ENCODE assay signal across 9 mouse cellular contexts in genomic region chr5:111179651-111180050, GRCm38 (mm10).
DNase-seq lines count a peak whose midpoint lies in the region; ATAC-seq and TF ChIP-seq lines count a peak whose summit lies in the region.
"Had no signal": no experiment of that assay in that cellular context is flagged by ENCODE, and none has a peak within 500 bp of the region (broad histone marks: within the 10 kb centered on the region; RNA-seq: fewer than 3 reads in every experiment).

No protein-coding gene starts in this region.

- TF ChIP-seq CTCF in lung, embryonic 14.5 days (IDR thresholded peaks at IDR 0.05; ENCODE audit: low read depth): no peak
- TF ChIP-seq CTCF in lung, adult 2 months (IDR thresholded peaks at IDR 0.05; ENCODE audit: insufficient read depth, low read length): no peak

- H3K36me3 ChIP-seq in forebrain, embryonic 13.5 days (ENCODE audit: poor library complexity, severe bottlenecking): peaks cover 17% of the 10 kb centered on the region
- H3K36me3 ChIP-seq in forebrain, embryonic 11.5 days (ENCODE audit: control insufficient read depth, insufficient read depth, low read length): no peaks in the 10 kb centered on the region
- peaks cover 4% of the 10 kb centered on the region; the same call in 1 of the 2 replicates for H3K36me3 ChIP-seq in lung, embryonic 14.5 days (ENCODE audit: insufficient read depth)
- H3K36me3 ChIP-seq in limb, embryonic 13.5 days: peaks cover 15% of the 10 kb centered on the region
- no peaks in the 10 kb centered on the region for H3K36me3 ChIP-seq in stomach, embryonic 16.5 days (ENCODE audit: control insufficient read depth, insufficient read depth, low read length)

- H3K27ac ChIP-seq in forebrain, embryonic 13.5 days: peak overlapping the region; percentile 63
- no peak overlapping the region for H3K27ac ChIP-seq in forebrain, embryonic 11.5 days (ENCODE audit: low read depth, low read length)
- H3K27ac ChIP-seq in lung, embryonic 14.5 days (ENCODE audit: low read depth): no peak overlapping the region
- no peak overlapping the region for H3K27ac ChIP-seq in limb, embryonic 13.5 days
- H3K27ac ChIP-seq in stomach, embryonic 16.5 days (ENCODE audit: low read length): peak overlapping the region; percentile 44; the same call in 1 of the 2 replicates
- H3K27ac ChIP-seq: liver, embryonic 14.5 days had no signal

- no peak overlapping the region for H3K4me3 ChIP-seq in forebrain, embryonic 13.5 days
- H3K4me3 ChIP-seq in forebrain, embryonic 11.5 days (ENCODE audit: low read depth, low read length): no peak overlapping the region
- no peak overlapping the region for H3K4me3 ChIP-seq in lung, embryonic 14.5 days (ENCODE audit: low read depth, low read length)
- no peak overlapping the region for H3K4me3 ChIP-seq in lung, adult 2 months (replicated peaks; ENCODE audit: extremely low read depth, low read depth, low read length)
- H3K4me3 ChIP-seq in limb, embryonic 13.5 days: no peak overlapping the region
- no peak overlapping the region for H3K4me3 ChIP-seq in stomach, embryonic 16.5 days (replicated peaks; ENCODE audit: low read length)

- no peak for TF ChIP-seq POLR2A in lung, adult 2 months (IDR thresholded peaks at IDR 0.05; ENCODE audit: borderline replicate concordance, extremely low read depth, low read depth, low read length)

- no peaks in the 10 kb centered on the region for H3K27me3 ChIP-seq in forebrain, embryonic 13.5 days
- H3K27me3 ChIP-seq in forebrain, embryonic 11.5 days (ENCODE audit: control insufficient read depth, insufficient read depth, low read length): no peaks in the 10 kb centered on the region
- no peaks in the 10 kb centered on the region for H3K27me3 ChIP-seq in lung, embryonic 14.5 days (ENCODE audit: insufficient read depth, low read length)
- 0 out of 2 replicates have a peak, but pooled peaks cover 3% of the 10 kb centered on the region for H3K27me3 ChIP-seq in limb, embryonic 13.5 days
- H3K27me3 ChIP-seq in stomach, embryonic 16.5 days (ENCODE audit: control insufficient read depth, insufficient read depth, low read length): no peaks in the 10 kb centered on the region

- H3K4me2 ChIP-seq in forebrain, embryonic 13.5 days: 0 out of 2 replicates have a peak overlapping the region, but pooled peaks have one; percentile 8
- H3K4me2 ChIP-seq in forebrain, embryonic 11.5 days (ENCODE audit: low read depth, low read length, severe bottlenecking): no peak overlapping the region
- H3K4me2 ChIP-seq in lung, embryonic 14.5 days: no peak overlapping the region
- peak overlapping the region; percentile 37; the same call in 1 of the 2 replicates for H3K4me2 ChIP-seq in limb, embryonic 13.5 days (replicated peaks)
- peak overlapping the region; percentile 31; the same call in 1 of the 2 replicates for H3K4me2 ChIP-seq in stomach, embryonic 16.5 days (ENCODE audit: low read depth, low read length)

- no peak for DNase-seq in forebrain, embryonic 11.5 days (ENCODE audit: low spot score)
- DNase-seq in lung, embryonic 14.5 days: peak; percentile 66
- DNase-seq in lung, adult 2 months: no peak
- no peak for DNase-seq in adrenal gland, adult 18-20 months (ENCODE audit: low spot score in 2 of 2)
- no peak for DNase-seq in B cell, adult 2 months

- 43% methylated on average over 7 of the region's 7 CpGs for WGBS in forebrain, embryonic 13.5 days
- WGBS in forebrain, embryonic 11.5 days: 72% methylated on average over 7 of the region's 7 CpGs
- 30% methylated on average over 7 of the region's 7 CpGs for WGBS in lung, embryonic 14.5 days
- 38% methylated on average over 7 of the region's 7 CpGs for WGBS in lung, adult 2 months
- WGBS in limb, embryonic 13.5 days: 42% methylated on average over 7 of the region's 7 CpGs
- 36% methylated on average over 7 of the region's 7 CpGs for WGBS in stomach, embryonic 16.5 days

- H3K9ac ChIP-seq in forebrain, embryonic 13.5 days: peak overlapping the region; percentile 21; the same call in 1 of the 2 replicates
- no peak overlapping the region for H3K9ac ChIP-seq in forebrain, embryonic 11.5 days (ENCODE audit: low read length)
- H3K9ac ChIP-seq in lung, embryonic 14.5 days: no peak overlapping the region
- no peak overlapping the region for H3K9ac ChIP-seq in limb, embryonic 13.5 days
- H3K9ac ChIP-seq in stomach, embryonic 16.5 days (ENCODE audit: low read length): no peak overlapping the region
- H3K9ac ChIP-seq: liver, embryonic 14.5 days had no signal

- no peak for ATAC-seq in forebrain, embryonic 13.5 days
- ATAC-seq in forebrain, embryonic 11.5 days (replicated peaks; ENCODE audit: low FRiP score): no peak
- ATAC-seq in lung, embryonic 14.5 days (ENCODE audit: insufficient read depth): peak; percentile 47
- ATAC-seq in limb, embryonic 13.5 days (ENCODE audit: low FRiP score, low read depth): no peak
- no peak for ATAC-seq in stomach, embryonic 16.5 days (ENCODE audit: insufficient read depth, low FRiP score)

- peaks cover 76% of the 10 kb centered on the region for H3K4me1 ChIP-seq in forebrain, embryonic 13.5 days
- H3K4me1 ChIP-seq in forebrain, embryonic 11.5 days (replicated peaks; ENCODE audit: control insufficient read depth, insufficient read depth, low read length): peaks cover 9% of the 10 kb centered on the region
- H3K4me1 ChIP-seq in lung, embryonic 14.5 days (ENCODE audit: insufficient read depth): peaks cover 10% of the 10 kb centered on the region
- H3K4me1 ChIP-seq in lung, adult 2 months (ENCODE audit: control insufficient read depth, insufficient read depth, low read length): peaks cover 13% of the 10 kb centered on the region
- peaks cover 80% of the 10 kb centered on the region for H3K4me1 ChIP-seq in limb, embryonic 13.5 days
- H3K4me1 ChIP-seq in stomach, embryonic 16.5 days (ENCODE audit: control insufficient read depth, insufficient read depth, low read length): peaks cover 29% of the 10 kb centered on the region

- H3K9me3 ChIP-seq in forebrain, embryonic 13.5 days (replicated peaks): no peaks in the 10 kb centered on the region
- H3K9me3 ChIP-seq in forebrain, embryonic 11.5 days (ENCODE audit: control insufficient read depth, low read length): no peaks in the 10 kb centered on the region
- H3K9me3 ChIP-seq in lung, embryonic 14.5 days (ENCODE audit: low read depth, low read length): no peaks in the 10 kb centered on the region
- no peaks in the 10 kb centered on the region for H3K9me3 ChIP-seq in limb, embryonic 13.5 days
- H3K9me3 ChIP-seq in stomach, embryonic 16.5 days (replicated peaks; ENCODE audit: control insufficient read depth, low read length): no peaks in the 10 kb centered on the region

Comparison
In these comparisons a context has a peak if more than half of its experiments do, and no peak if none do; other contexts are left out.
1. H3K27ac ChIP-seq: peak in forebrain, embryonic 13.5 days (single experiment) and stomach, embryonic 16.5 days (single experiment); none in forebrain, embryonic 11.5 days (single experiment), lung, embryonic 14.5 days (single experiment) and limb, embryonic 13.5 days (single experiment).
2. H3K4me2 ChIP-seq: peak in forebrain, embryonic 13.5 days (single experiment), limb, embryonic 13.5 days (single experiment) and stomach, embryonic 16.5 days (single experiment); none in forebrain, embryonic 11.5 days (single experiment) and lung, embryonic 14.5 days (single experiment).